19 mouse cellular contexts compared by ENCODE assay signal in genomic region chr6:91108301-91108916, GRCm38 (mm10). TPM values are rescaled to one million over a fixed set of nuclear protein-coding genes. Genes with fewer than 3 reads are reported as not detected.
DNase-seq lines count a peak whose midpoint lies in the region; ATAC-seq and TF ChIP-seq lines count a peak whose summit lies in the region.
"Had no signal": no experiment of that assay in that cellular context is flagged by ENCODE, and none has a peak within 500 bp of the region (broad histone marks: within the 10 kb centered on the region; RNA-seq: fewer than 3 reads in every experiment).

No protein-coding gene starts in this region.

- H3K27ac ChIP-seq in hindbrain, embryonic 15.5 days (replicated peaks) = no peak overlapping the region
- H3K27ac ChIP-seq in hindbrain, embryonic 14.5 days = no peak overlapping the region
- H3K27ac ChIP-seq in midbrain, postnatal 0 days (ENCODE audit: low read depth, low read length) = no peak overlapping the region
- no peak overlapping the region for H3K27ac ChIP-seq in midbrain, embryonic 11.5 days (ENCODE audit: low read depth, low read length)
- H3K27ac ChIP-seq: heart, embryonic 13.5 days; left cerebral cortex, adult 2 months; limb, embryonic 13.5 days; macrophage; midbrain, embryonic 12.5 days had no signal

- no peak overlapping the region for H3K4me3 ChIP-seq in hindbrain, embryonic 15.5 days
- H3K4me3 ChIP-seq in hindbrain, embryonic 14.5 days (replicated peaks; ENCODE audit: low read length) = no peak overlapping the region
- no peak overlapping the region for H3K4me3 ChIP-seq in midbrain, postnatal 0 days (ENCODE audit: low read depth, low read length)
- no peak overlapping the region for H3K4me3 ChIP-seq in midbrain, embryonic 11.5 days (ENCODE audit: low read depth, low read length)
- H3K4me3 ChIP-seq: heart, embryonic 13.5 days; left cerebral cortex, adult 2 months; limb, embryonic 13.5 days; midbrain, embryonic 12.5 days had no signal

- no peak for TF ChIP-seq CTCF in midbrain, postnatal 0 days (IDR thresholded peaks at IDR 0.05)

- H3K27me3 ChIP-seq in hindbrain, embryonic 15.5 days = no peaks in the 10 kb centered on the region
- no peaks in the 10 kb centered on the region for H3K27me3 ChIP-seq in hindbrain, embryonic 14.5 days (ENCODE audit: control insufficient read depth, insufficient read depth, low read length)
- no peaks in the 10 kb centered on the region for H3K27me3 ChIP-seq in midbrain, postnatal 0 days (ENCODE audit: insufficient read depth, low read length)
- H3K27me3 ChIP-seq in midbrain, embryonic 11.5 days (ENCODE audit: control insufficient read depth, insufficient read depth, low read length) = no peaks in the 10 kb centered on the region
- H3K27me3 ChIP-seq: CH12.LX; heart, embryonic 13.5 days; limb, embryonic 13.5 days; midbrain, embryonic 12.5 days had no signal

- no peak overlapping the region for H3K4me2 ChIP-seq in hindbrain, embryonic 15.5 days
- no peak overlapping the region for H3K4me2 ChIP-seq in hindbrain, embryonic 14.5 days (replicated peaks)
- no peak overlapping the region for H3K4me2 ChIP-seq in midbrain, postnatal 0 days (ENCODE audit: low read depth, low read length, poor library complexity, severe bottlenecking)
- no peak overlapping the region for H3K4me2 ChIP-seq in midbrain, embryonic 11.5 days
- H3K4me2 ChIP-seq: heart, embryonic 13.5 days; limb, embryonic 13.5 days; midbrain, embryonic 12.5 days had no signal

- no peak overlapping the region for H3K9ac ChIP-seq in hindbrain, embryonic 15.5 days
- no peak overlapping the region for H3K9ac ChIP-seq in hindbrain, embryonic 14.5 days
- H3K9ac ChIP-seq in midbrain, postnatal 0 days (replicated peaks; ENCODE audit: low read length, poor library complexity, severe bottlenecking) = no peak overlapping the region
- H3K9ac ChIP-seq in midbrain, embryonic 11.5 days (ENCODE audit: low read length) = no peak overlapping the region
- H3K9ac ChIP-seq: heart, embryonic 13.5 days; limb, embryonic 13.5 days; liver, postnatal 0 days; midbrain, embryonic 12.5 days had no signal

- no peak for DNase-seq in hindbrain, embryonic 14.5 days (ENCODE audit: low spot score)
- peak; percentile 34 for DNase-seq in midbrain, postnatal 0 days (ENCODE audit: low spot score)
- DNase-seq in midbrain, embryonic 11.5 days (ENCODE audit: low spot score, missing footprints) = no peak
- DNase-seq in brain, adult 2 months (ENCODE audit: low read depth, low spot score) = peak; percentile 43
- DNase-seq in naive thymus-derived CD4-positive, alpha-beta T cell, adult 2 months (ENCODE audit: low read depth) = peak; percentile 51
- no peak for DNase-seq in ovary, postnatal 10 days (ENCODE audit: low spot score)
- DNase-seq: adrenal gland, adult 2 months; heart, adult 11 months; kidney, adult 18-20 months; kidney, postnatal 14 days; liver, postnatal 0 days had no signal

- H3K9me3 ChIP-seq in hindbrain, embryonic 15.5 days = no peaks in the 10 kb centered on the region
- H3K9me3 ChIP-seq in hindbrain, embryonic 14.5 days (ENCODE audit: control insufficient read depth, low read length) = no peaks in the 10 kb centered on the region
- H3K9me3 ChIP-seq in midbrain, postnatal 0 days (ENCODE audit: low read length) = no peaks in the 10 kb centered on the region
- H3K9me3 ChIP-seq in midbrain, embryonic 11.5 days (ENCODE audit: control insufficient read depth, low read length) = no peaks in the 10 kb centered on the region
- H3K9me3 ChIP-seq: heart, embryonic 13.5 days; limb, embryonic 13.5 days; midbrain, embryonic 12.5 days had no signal

- H3K36me3 ChIP-seq in hindbrain, embryonic 15.5 days = no peaks in the 10 kb centered on the region
- H3K36me3 ChIP-seq in hindbrain, embryonic 14.5 days (replicated peaks; ENCODE audit: control insufficient read depth, insufficient read depth) = no peaks in the 10 kb centered on the region
- no peaks in the 10 kb centered on the region for H3K36me3 ChIP-seq in midbrain, postnatal 0 days (ENCODE audit: insufficient read depth, low read length)
- no peaks in the 10 kb centered on the region for H3K36me3 ChIP-seq in midbrain, embryonic 11.5 days (ENCODE audit: control insufficient read depth, insufficient read depth, low read length)
- H3K36me3 ChIP-seq: heart, embryonic 13.5 days; limb, embryonic 13.5 days; midbrain, embryonic 12.5 days had no signal

- H3K4me1 ChIP-seq in hindbrain, embryonic 15.5 days (replicated peaks) = no peaks in the 10 kb centered on the region
- no peaks in the 10 kb centered on the region; the same call in 1 of the 2 replicates for H3K4me1 ChIP-seq in hindbrain, embryonic 14.5 days (replicated peaks; ENCODE audit: control insufficient read depth, insufficient read depth, low read length)
- H3K4me1 ChIP-seq in midbrain, postnatal 0 days (ENCODE audit: insufficient read depth, low read length) = no peaks in the 10 kb centered on the region
- no peaks in the 10 kb centered on the region for H3K4me1 ChIP-seq in midbrain, embryonic 11.5 days (ENCODE audit: control insufficient read depth, insufficient read depth, low read length)

- peak; percentile 57; the same call in 1 of the 2 replicates for ATAC-seq in hindbrain, embryonic 15.5 days (ENCODE audit: low FRiP score, low read depth)
- no peak for ATAC-seq in hindbrain, embryonic 14.5 days (ENCODE audit: low FRiP score)
- ATAC-seq in midbrain, postnatal 0 days (ENCODE audit: low FRiP score) = no peak
- no peak for ATAC-seq in midbrain, embryonic 11.5 days (ENCODE audit: low FRiP score)
- ATAC-seq: forebrain, embryonic 16.5 days; liver, postnatal 0 days had no signal

- WGBS in hindbrain, embryonic 15.5 days = 81% methylated on average over 3 of the region's 3 CpGs
- WGBS in hindbrain, embryonic 14.5 days = 81% methylated on average over 3 of the region's 3 CpGs
- WGBS in midbrain, postnatal 0 days = 90% methylated on average over 3 of the region's 3 CpGs
- WGBS in midbrain, embryonic 11.5 days = 88% methylated on average over 3 of the region's 3 CpGs

RNA-seq across cellular contexts. Expression of gene Nup210, which starts 8.2 kb away (rescaled TPM):
- 17.0 and 21.2 TPM in 2 replicates for polyA plus RNA-seq in hindbrain, embryonic 15.5 days (2015; fragmentation: Nextera tagmentation; extraction: Ambion mirVana)
- polyA plus RNA-seq in hindbrain, embryonic 14.5 days (2014; fragmentation: Nextera tagmentation; extraction: Ambion mirVana) = 23.3 TPM in 2 replicates
- total RNA-seq in midbrain, postnatal 0 days (2014; rRNA removed) = 58.3 and 67.8 TPM in 2 replicates
- 16.2 and 17.2 TPM in 2 replicates for polyA plus RNA-seq in midbrain, postnatal 0 days (2015; fragmentation: Nextera tagmentation; extraction: Ambion mirVana)
- polyA plus RNA-seq in midbrain, embryonic 11.5 days (2014; fragmentation: Nextera tagmentation; extraction: Ambion mirVana) = 13.9 and 15.8 TPM in 2 replicates

RNA-seq across cellular contexts. Expression of gene Hdac11, which starts 48.1 kb away (rescaled TPM):
- polyA plus RNA-seq in hindbrain, embryonic 15.5 days (2015; fragmentation: Nextera tagmentation; extraction: Ambion mirVana) = 43.4 and 44.4 TPM in 2 replicates
- 42.7 and 50.1 TPM in 2 replicates for polyA plus RNA-seq in hindbrain, embryonic 14.5 days (2014; fragmentation: Nextera tagmentation; extraction: Ambion mirVana)
- total RNA-seq in midbrain, postnatal 0 days (2014; rRNA removed) = 104 and 121 TPM in 2 replicates
- polyA plus RNA-seq in midbrain, postnatal 0 days (2015; fragmentation: Nextera tagmentation; extraction: Ambion mirVana) = 55.2 and 59.1 TPM in 2 replicates
- polyA plus RNA-seq in midbrain, embryonic 11.5 days (2014; fragmentation: Nextera tagmentation; extraction: Ambion mirVana) = 12.8 and 13.0 TPM in 2 replicates

Comparison
In these comparisons a context has a peak if more than half of its experiments do, and no peak if none do; other contexts are left out.
1. DNase-seq: peak in midbrain, postnatal 0 days (single experiment), brain, adult 2 months (single experiment) and naive thymus-derived CD4-positive, alpha-beta T cell, adult 2 months (single experiment); none in hindbrain, embryonic 14.5 days (single experiment), midbrain, embryonic 11.5 days (single experiment) and ovary, postnatal 10 days (single experiment).